Mouse (Mus musculus) midbrain, embryonic 11.5 days (tissue): ENCODE results near the gene Sec24b. TPM values are rescaled to one million over a fixed set of nuclear protein-coding genes. Genes with fewer than 3 reads are reported as not detected.
A peak's percentile ranks its signal among the peaks of the same experiment; 100 is the strongest.

ENCODE experiments used
- ATAC-seq: fragments of 200-750 bp; cut with Nextera tagmentation; 2 replicates; pipeline ENCODE4 v1.8.0; 2017; ENCODE audit warnings: moderate TSS enrichment, moderate library complexity; ENCODE audit not compliant: low FRiP score
- DNase-seq: peaks from one replicate; pipeline ENCODE4 v3.0.0; 2015; ENCODE audit warnings: low spot score; ENCODE audit errors: missing footprints
- H3K27ac ChIP-seq: fragments of 300-500 bp; sonication (generic); 2 replicates; pipeline ENCODE4 v1.5.1; 2014; ENCODE audit warnings: low read depth, low read length
- H3K27me3 ChIP-seq: fragments of 300-500 bp; sonication (generic); 2 replicates; pipeline ENCODE4 v1.6.1; 2014; ENCODE audit warnings: mild to moderate bottlenecking, low read length, moderate library complexity, mixed read lengths; ENCODE audit not compliant: control insufficient read depth, insufficient read depth
- H3K36me3 ChIP-seq: fragments of 300-500 bp; sonication (generic); 2 replicates; pipeline ENCODE4 v1.6.1; 2014; ENCODE audit warnings: mild to moderate bottlenecking, low read length, moderate library complexity, mixed read lengths; ENCODE audit not compliant: control insufficient read depth, insufficient read depth
- H3K4me1 ChIP-seq: fragments of 300-500 bp; sonication (generic); 2 replicates; pipeline ENCODE4 v1.6.1; 2014; ENCODE audit warnings: low read length; ENCODE audit not compliant: control insufficient read depth, insufficient read depth
- H3K4me2 ChIP-seq: fragments of 300-500 bp; sonication (generic); 2 replicates; pipeline ENCODE4 v1.6.1; 2014; ENCODE audit warnings: mild to moderate bottlenecking, moderate library complexity
- H3K4me3 ChIP-seq: fragments of 300-500 bp; sonication (generic); 2 replicates; pipeline ENCODE4 v1.5.1; 2014; ENCODE audit warnings: low read depth, low read length
- H3K9ac ChIP-seq: fragments of 300-500 bp; sonication (generic); 2 replicates; pipeline ENCODE4 v1.6.1; 2014; ENCODE audit warnings: low read length
- H3K9me3 ChIP-seq: fragments of 300-500 bp; sonication (generic); 2 replicates; pipeline ENCODE4 v1.6.1; 2016; ENCODE audit warnings: low read length; ENCODE audit not compliant: control insufficient read depth
- WGBS: fragments of 180-500 bp; shearing (Covaris S2); extraction: QIAGEN DNeasy Blood & Tissue Kit; methylation state at CpG from one replicate; pipeline ENCODE4 v1.1.7; 2014; 5-methylcytosine and 5-hydroxymethylcytosine counted together
- polyA plus RNA-seq: library from polyadenylated mRNA; unstranded; fragments of >200 nt; fragmentation: Nextera tagmentation; extraction: Ambion mirVana; gene quantifications from 2 replicates; pipeline ENCODE4 v1.2.1, GENCODE M21; 2014

Sec24b gene
- polyA plus RNA-seq, 1 experiment from 2014 or later, result 27.0 TPM

- H3K9ac ChIP-seq, result no peak overlapping the region
- ATAC-seq (no peak), DNase-seq (no peak)
- no peak overlapping the region for H3K4me2 ChIP-seq
- no peak overlapping the region for H3K27ac ChIP-seq
- no peak overlapping the region for H3K4me3 ChIP-seq
- H3K9me3 ChIP-seq, result no peaks in the 10 kb centered on the region
- H3K27me3 ChIP-seq, result no peaks in the 10 kb centered on the region
- WGBS, result 83% methylated on average over 2 of the region's 2 CpGs
- no peaks in the 10 kb centered on the region for H3K36me3 ChIP-seq
- no peaks in the 10 kb centered on the region for H3K4me1 ChIP-seq
Measured at GRCm38 (mm10) chr3:130083312-130083711, 22.0 kb upstream of the Sec24b start.

GRCm38 (mm10) chr3:130080666-130081065, 19.3 kb upstream of the Sec24b start:
- ATAC-seq (no peak), DNase-seq (peak; percentile 64)
- H3K9me3 ChIP-seq, result no peaks in the 10 kb centered on the region
- H3K4me1 ChIP-seq, result no peaks in the 10 kb centered on the region
- H3K27ac ChIP-seq, result no peak overlapping the region
- no peak overlapping the region for H3K4me3 ChIP-seq
- H3K9ac ChIP-seq, result no peak overlapping the region
- H3K27me3 ChIP-seq, result no peaks in the 10 kb centered on the region
- H3K36me3 ChIP-seq, result no peaks in the 10 kb centered on the region
- no peak overlapping the region for H3K4me2 ChIP-seq
- WGBS, result 75% methylated on average over 6 of the region's 6 CpGs

GRCm38 (mm10) chr3:130079794-130080193, 18.4 kb upstream of the Sec24b start:
- no peak overlapping the region for H3K4me2 ChIP-seq
- H3K36me3 ChIP-seq, result no peaks in the 10 kb centered on the region
- no peaks in the 10 kb centered on the region for H3K27me3 ChIP-seq
- no peak overlapping the region for H3K27ac ChIP-seq
- 9% methylated on average over 1 of the region's 1 CpGs for WGBS
- H3K9ac ChIP-seq, result no peak overlapping the region
- H3K9me3 ChIP-seq, result no peaks in the 10 kb centered on the region
- no peak for ATAC-seq
- peak; percentile 91 for DNase-seq
- no peaks in the 10 kb centered on the region for H3K4me1 ChIP-seq
- H3K4me3 ChIP-seq, result no peak overlapping the region

- H3K36me3 ChIP-seq, result no peaks in the 10 kb centered on the region
- H3K4me2 ChIP-seq, result no peak overlapping the region
- H3K4me1 ChIP-seq, result no peaks in the 10 kb centered on the region
- no peak overlapping the region for H3K4me3 ChIP-seq
- no peak overlapping the region for H3K27ac ChIP-seq
- H3K27me3 ChIP-seq, result no peaks in the 10 kb centered on the region
- DNase-seq (peak; percentile 59), ATAC-seq (no peak)
- 91% methylated on average over 9 of the region's 9 CpGs for WGBS
- no peaks in the 10 kb centered on the region for H3K9me3 ChIP-seq
- no peak overlapping the region for H3K9ac ChIP-seq
Measured at GRCm38 (mm10) chr3:130077291-130077690, 15.9 kb upstream of the Sec24b start.

DNA sequence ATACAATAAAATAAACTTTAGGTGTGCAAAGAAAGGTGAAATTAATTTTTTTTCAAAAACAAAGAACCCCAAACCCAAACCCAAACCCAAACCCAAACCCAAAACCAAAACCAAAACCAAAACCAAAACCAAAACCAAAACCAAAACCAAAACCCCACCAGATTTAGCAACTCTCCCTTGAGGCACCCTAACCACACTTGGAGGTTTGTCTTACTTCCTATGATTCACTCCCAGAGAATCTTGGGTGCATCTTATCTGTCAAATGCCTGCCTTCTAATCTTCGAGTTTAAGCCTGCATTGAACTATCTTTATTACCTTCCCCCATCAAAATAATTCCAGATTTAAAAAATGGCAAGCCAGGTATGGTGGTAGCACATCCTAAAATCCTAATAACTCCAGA, 14.4 kb upstream of the Sec24b start:
- WGBS, result 70% methylated on average over 1 of the region's 1 CpGs
- no peak for ATAC-seq
- no peaks in the 10 kb centered on the region for H3K9me3 ChIP-seq

DNA sequence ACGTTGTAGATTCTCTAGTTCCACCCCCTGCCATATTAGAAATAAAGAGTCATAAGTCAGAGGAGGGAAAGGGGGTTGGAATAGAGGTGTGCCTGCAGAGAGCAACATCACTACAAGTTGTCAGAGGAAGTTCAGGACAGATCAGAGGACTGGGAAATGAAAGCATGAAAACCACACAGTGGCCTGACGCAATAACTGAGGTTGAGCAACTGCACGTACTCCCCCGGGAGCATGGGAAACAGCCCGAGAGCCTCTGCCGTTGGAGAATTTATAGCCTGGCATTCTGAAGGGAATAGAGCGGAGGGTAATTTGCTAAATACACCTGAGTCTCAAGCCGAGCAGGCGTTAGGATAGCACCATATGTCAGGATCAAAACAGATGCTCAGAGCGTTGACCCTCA, 11.7 kb upstream of the Sec24b start:
- H3K9me3 ChIP-seq, result no peaks in the 10 kb centered on the region
- no peak overlapping the region for H3K4me3 ChIP-seq
- H3K4me1 ChIP-seq, result no peaks in the 10 kb centered on the region
- peak; percentile 45 for DNase-seq
- no peak overlapping the region for H3K9ac ChIP-seq
- WGBS, result 80% methylated on average over 10 of the region's 10 CpGs
- H3K4me2 ChIP-seq, result no peak overlapping the region
- no peaks in the 10 kb centered on the region for H3K36me3 ChIP-seq
- no peak for ATAC-seq
- H3K27me3 ChIP-seq, result no peaks in the 10 kb centered on the region
- H3K27ac ChIP-seq, result no peak overlapping the region

More for the DNA sequence above, 14.4 kb upstream of the Sec24b start:
- Histone ChIP-seq H3K4me2 (no peak overlapping the region), H3K27me3 (no peaks in the 10 kb centered on the region), H3K9ac (no peak overlapping the region), H3K4me3 (no peak overlapping the region), H3K27ac (no peak overlapping the region), H3K36me3 (no peaks in the 10 kb centered on the region), H3K4me1 (no peaks in the 10 kb centered on the region)
- DNase-seq, result peak; percentile 59

DNA sequence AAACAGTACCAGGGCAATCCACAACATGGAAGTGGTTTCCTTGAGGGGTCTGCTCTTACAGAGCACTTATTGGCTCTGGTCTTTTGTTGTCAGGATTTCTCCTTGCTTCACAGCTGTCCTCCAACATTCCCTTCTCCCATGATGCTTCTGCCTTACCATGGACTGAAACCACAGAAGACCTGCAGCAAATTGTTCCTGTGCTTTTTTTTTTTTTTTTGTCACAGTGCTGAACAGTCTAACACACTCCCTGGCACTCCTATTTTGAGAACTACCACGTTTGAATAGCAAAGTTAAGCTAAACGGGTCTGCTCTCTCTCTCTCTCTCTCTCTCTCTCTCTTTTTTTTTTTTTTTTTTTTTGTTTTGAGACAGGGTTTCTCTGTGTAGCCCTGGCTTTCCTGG, 10.6 kb upstream of the Sec24b start:
- 89% methylated on average over 2 of the region's 2 CpGs for WGBS
- Histone ChIP-seq H3K9me3 (no peaks in the 10 kb centered on the region), H3K9ac (no peak overlapping the region), H3K27me3 (no peaks in the 10 kb centered on the region), H3K4me1 (no peaks in the 10 kb centered on the region), H3K27ac (no peak overlapping the region), H3K4me2 (no peak overlapping the region), H3K4me3 (no peak overlapping the region), H3K36me3 (no peaks in the 10 kb centered on the region)
- ATAC-seq (no peak), DNase-seq (no peak)

DNA sequence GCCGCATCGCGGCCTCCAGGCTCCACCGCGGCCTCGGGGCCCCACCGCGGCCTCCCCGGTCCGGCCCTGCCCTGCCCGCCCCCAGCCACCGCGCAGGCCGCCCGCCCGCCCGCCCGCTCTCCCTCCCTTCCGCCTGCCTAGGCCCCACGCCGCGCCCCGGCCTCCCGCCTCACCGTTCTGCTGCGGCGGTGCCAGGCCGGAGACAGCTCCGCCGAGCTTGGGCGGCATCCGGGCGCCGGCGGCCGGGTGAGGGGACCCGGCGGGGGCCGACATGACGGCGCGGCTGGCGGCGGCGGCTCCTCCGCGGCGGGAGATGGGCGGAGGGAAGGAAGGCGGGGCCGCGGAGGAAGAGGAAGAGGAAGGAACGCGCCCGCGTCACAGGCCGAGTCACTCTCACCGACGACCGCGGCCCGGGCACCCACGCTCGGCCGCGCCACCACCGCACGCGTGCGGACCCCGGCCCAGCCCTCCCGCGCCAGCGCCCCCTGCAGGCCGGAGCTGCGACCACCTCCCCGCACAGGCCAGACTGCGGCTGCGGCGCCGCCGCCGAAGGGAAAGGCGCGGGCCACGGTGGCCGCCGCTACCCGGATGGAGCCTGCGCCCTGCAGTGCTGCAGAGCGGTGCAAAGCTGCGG, 840 bp downstream of the Sec24b start:
- Histone ChIP-seq H3K27ac (peak overlapping the region; percentile 88), H3K4me1 (peaks cover 11% of the 10 kb centered on the region), H3K27me3 (no peaks in the 10 kb centered on the region), H3K9ac (peak overlapping the region; percentile 90), H3K9me3 (no peaks in the 10 kb centered on the region), H3K4me3 (peak overlapping the region; percentile 87), H3K36me3 (no peaks in the 10 kb centered on the region), H3K4me2 (peak overlapping the region; percentile 49)
- DNase-seq (peak; percentile 99), ATAC-seq (peak; percentile 97)
- WGBS, result under 1% methylated on average over 65 of the region's 92 CpGs

- no peaks in the 10 kb centered on the region for H3K27me3 ChIP-seq
- H3K4me3 ChIP-seq, result peak overlapping the region; percentile 87
- peak overlapping the region; percentile 90 for H3K9ac ChIP-seq
- H3K4me2 ChIP-seq, result peak overlapping the region; percentile 49
- peaks cover 11% of the 10 kb centered on the region for H3K4me1 ChIP-seq
- no peaks in the 10 kb centered on the region for H3K36me3 ChIP-seq
- 1% methylated on average over 42 of the region's 42 CpGs for WGBS
- no peaks in the 10 kb centered on the region for H3K9me3 ChIP-seq
- ATAC-seq (no peak), DNase-seq (peak; percentile 94)
- peak overlapping the region; percentile 88 for H3K27ac ChIP-seq
Measured at GRCm38 (mm10) chr3:130059805-130060395, 1.5 kb downstream of the Sec24b start.
